Mouse (Mus musculus): ENCODE results near the gene Mfsd2a. TPM values are rescaled to one million over a fixed set of nuclear protein-coding genes. Genes with fewer than 3 reads are reported as not detected.
"Not testable (repeated sequence)": the region's sequence is repeated elsewhere in the genome, so short reads cannot be mapped to it uniquely, and the experiment has no call there.

Gene Mfsd2a
- polyA plus RNA-seq, 1 experiment from 2014 or later: 6.6 TPM

DNA sequence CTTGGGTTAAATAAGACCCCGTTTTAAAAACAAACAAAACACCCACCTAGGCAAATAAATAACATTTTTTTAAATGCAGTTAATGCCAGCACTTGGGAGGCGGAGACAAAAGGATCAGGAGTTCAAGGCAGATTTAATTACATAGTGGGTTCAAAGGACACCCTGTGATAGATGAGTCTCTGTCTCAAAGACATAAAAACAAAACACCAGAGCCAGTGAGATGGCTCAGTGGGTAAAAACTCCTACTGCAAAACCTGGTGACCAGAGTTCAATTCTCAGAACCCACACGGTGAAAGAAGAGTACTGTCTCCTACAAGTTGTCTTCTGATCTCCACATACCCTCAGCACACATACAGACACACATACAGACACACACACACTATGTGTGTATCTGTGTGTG, 31.3 kb upstream of the Mfsd2a start:
- WGBS: 68% methylated on average over 3 of the region's 3 CpGs
- H3K27me3 ChIP-seq: peaks cover 4% of the 10 kb centered on the region; the same call in 1 of the 2 replicates
- no peak for ATAC-seq (ENCODE audit: insufficient number of reproducible peaks, insufficient read depth, low FRiP score, low TSS enrichment, low read depth)
- H3K36me3 ChIP-seq: no peaks in the 10 kb centered on the region
- H3K9ac ChIP-seq: no peak overlapping the region
- H3K27ac ChIP-seq: no peak overlapping the region
- peaks cover 15% of the 10 kb centered on the region for H3K4me1 ChIP-seq
- H3K4me2 ChIP-seq: no peak overlapping the region
- no peak overlapping the region for H3K4me3 ChIP-seq
- no peaks in the 10 kb centered on the region for H3K9me3 ChIP-seq

DNA sequence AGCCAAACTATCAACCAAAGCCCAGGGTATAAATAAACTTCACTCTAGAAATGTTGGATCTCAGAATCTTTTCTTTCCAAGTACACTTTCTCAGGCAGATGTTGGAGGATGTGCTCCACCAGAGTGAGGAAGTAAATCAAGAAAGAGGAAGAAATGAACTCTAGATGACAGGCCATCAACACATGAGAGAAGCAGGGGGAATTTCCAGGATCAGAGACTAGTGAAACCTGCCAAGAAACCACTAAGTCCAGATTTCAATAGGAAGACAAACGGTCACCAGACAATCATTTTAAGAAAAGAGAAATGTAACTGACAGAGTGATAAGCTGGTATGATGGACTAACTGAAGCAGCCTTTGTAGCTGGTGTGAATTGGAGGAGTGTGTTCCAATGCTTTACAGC, 30.2 kb upstream of the Mfsd2a start:
- Histone ChIP-seq H3K9ac (no peak overlapping the region), H3K27me3 (peaks cover 4% of the 10 kb centered on the region; the same call in 1 of the 2 replicates), H3K4me2 (no peak overlapping the region), H3K9me3 (no peaks in the 10 kb centered on the region), H3K4me3 (no peak overlapping the region), H3K36me3 (no peaks in the 10 kb centered on the region), H3K27ac (no peak overlapping the region), H3K4me1 (peaks cover 7% of the 10 kb centered on the region; the same call in 1 of the 2 replicates)
- no peak for ATAC-seq (ENCODE audit: insufficient number of reproducible peaks, insufficient read depth, low FRiP score, low TSS enrichment, low read depth)
- 74% methylated on average over 1 of the region's 1 CpGs for WGBS

DNA sequence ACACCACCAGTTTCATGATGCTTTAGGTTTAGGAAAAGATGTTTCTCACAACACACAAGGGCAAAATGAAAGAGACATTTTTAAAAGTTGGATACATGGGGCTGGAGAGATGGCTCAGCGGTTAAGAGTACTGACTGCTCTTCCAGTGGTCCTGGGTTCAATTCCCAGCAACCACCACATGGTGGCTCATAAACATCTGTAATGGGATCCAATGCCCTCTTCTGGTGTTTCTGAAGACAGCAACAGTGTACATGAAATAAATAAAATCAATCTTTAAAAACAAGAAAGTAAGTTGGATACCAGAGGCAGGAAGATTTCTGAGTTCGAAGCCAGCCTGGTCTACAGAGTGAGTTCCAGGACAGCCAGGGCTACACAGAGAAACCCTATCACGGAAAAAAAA, 27.0 kb upstream of the Mfsd2a start:
- not testable (repeated sequence) for H3K9me3 ChIP-seq; H3K27ac ChIP-seq; H3K4me2 ChIP-seq; H3K4me3 ChIP-seq; H3K36me3 ChIP-seq; ATAC-seq (ENCODE audit: insufficient number of reproducible peaks, insufficient read depth, low FRiP score, low TSS enrichment, low read depth); H3K4me1 ChIP-seq; H3K9ac ChIP-seq
- WGBS: 53% methylated on average over 3 of the region's 3 CpGs
- H3K27me3 ChIP-seq: peaks cover 16% of the 10 kb centered on the region

DNA sequence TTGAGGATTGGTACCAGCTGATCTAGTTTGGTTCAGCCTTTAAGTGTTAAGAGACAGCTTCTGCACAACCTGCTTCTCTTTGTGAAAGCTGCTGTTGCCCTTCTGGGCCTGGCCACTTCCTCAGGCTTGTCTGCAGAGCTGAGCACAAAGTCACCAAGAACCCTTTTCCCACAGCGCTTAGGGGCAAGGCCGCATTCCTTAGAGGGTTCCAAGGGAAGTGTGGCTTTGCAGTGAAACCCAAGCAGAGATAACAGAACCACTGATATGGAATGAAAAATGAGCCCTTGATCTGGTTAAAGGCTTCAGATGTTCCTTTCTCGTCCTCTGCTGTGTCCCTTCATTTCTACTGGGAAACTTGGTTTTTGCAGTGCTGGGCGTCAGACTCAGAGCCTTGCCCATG, 26.4 kb upstream of the Mfsd2a start:
- Histone ChIP-seq H3K4me1 (0 out of 2 replicates have a peak, but pooled peaks cover 5% of the 10 kb centered on the region), H3K4me3 (no peak overlapping the region), H3K27ac (no peak overlapping the region), H3K9me3 (no peaks in the 10 kb centered on the region), H3K9ac (no peak overlapping the region), H3K27me3 (peaks cover 21% of the 10 kb centered on the region), H3K4me2 (no peak overlapping the region), H3K36me3 (no peaks in the 10 kb centered on the region)
- 74% methylated on average over 4 of the region's 4 CpGs for WGBS
- ATAC-seq (ENCODE audit: insufficient number of reproducible peaks, insufficient read depth, low FRiP score, low TSS enrichment, low read depth): no peak

DNA sequence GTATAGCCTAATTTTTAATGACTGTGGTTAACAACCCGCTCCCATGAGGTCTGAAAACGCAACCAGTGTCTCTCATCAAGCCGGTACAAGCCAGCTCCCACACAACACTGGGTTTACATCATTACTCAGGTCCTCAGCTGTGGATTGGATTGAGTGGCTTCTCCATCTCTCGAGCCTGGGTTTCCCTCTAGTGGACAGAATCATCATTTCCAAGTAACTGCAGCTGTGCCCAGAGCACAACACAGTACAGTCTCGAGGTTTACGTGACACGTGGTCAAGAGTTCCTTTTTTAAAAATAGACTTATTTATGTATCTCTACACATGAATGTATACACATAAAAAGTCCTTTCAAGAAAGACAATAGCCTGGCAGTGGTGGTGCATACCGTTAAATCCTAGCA, 24.1 kb upstream of the Mfsd2a start:
- no peaks in the 10 kb centered on the region for H3K9me3 ChIP-seq
- 0 out of 2 replicates have a peak, but pooled peaks cover 8% of the 10 kb centered on the region for H3K4me1 ChIP-seq
- no peak overlapping the region for H3K9ac ChIP-seq
- H3K27me3 ChIP-seq: peaks cover 29% of the 10 kb centered on the region
- H3K36me3 ChIP-seq: no peaks in the 10 kb centered on the region
- ATAC-seq (ENCODE audit: insufficient number of reproducible peaks, insufficient read depth, low FRiP score, low TSS enrichment, low read depth): 0 out of 2 replicates have a peak, but pooled peaks have one; percentile 35
- H3K4me3 ChIP-seq: no peak overlapping the region
- H3K4me2 ChIP-seq: no peak overlapping the region
- WGBS: 33% methylated on average over 8 of the region's 8 CpGs
- H3K27ac ChIP-seq: no peak overlapping the region

DNA sequence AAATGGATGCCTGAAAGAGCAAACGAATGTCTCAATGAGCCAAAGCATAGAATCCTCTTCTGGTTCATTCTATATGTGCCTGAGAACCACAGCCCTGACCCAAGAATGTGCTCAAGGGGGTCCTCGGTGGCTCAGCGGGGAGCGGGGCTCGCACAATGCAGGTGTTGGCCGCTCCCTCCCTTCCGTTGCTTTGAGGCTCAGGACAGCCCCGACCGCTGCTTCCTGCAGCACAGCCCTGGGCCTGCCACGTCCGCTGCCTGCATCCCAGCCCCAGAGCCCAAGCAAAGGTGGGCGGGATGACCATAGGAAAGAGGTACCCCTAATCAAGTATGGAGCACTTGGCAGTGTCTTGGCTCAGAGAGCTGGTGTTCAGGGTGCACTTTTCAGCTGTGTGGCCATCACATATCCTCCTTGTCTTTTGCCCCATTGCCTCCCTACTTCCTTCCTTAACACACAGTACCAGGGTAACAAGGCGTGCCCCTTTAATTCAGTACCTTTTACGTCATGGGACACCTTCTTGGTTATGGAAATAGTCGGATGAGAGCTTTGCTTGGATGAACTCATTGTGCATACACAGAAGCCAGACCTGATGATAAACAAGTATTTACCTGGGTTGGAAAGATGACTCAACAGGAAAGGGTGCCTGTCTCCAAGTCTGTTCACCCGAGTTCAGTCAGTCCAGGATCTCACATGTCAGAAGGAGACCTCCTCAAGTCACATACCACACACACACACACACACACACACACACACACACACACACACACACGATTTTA, 22.7 kb upstream of the Mfsd2a start:
- peak overlapping the region; percentile 48 for H3K4me2 ChIP-seq
- 0 out of 2 replicates have a peak overlapping the region, but pooled peaks have one; percentile 44 for H3K9ac ChIP-seq
- H3K27me3 ChIP-seq: peaks cover 29% of the 10 kb centered on the region
- H3K9me3 ChIP-seq: no peaks in the 10 kb centered on the region
- WGBS: 21% methylated on average over 17 of the region's 17 CpGs
- no peak for ATAC-seq (ENCODE audit: insufficient number of reproducible peaks, insufficient read depth, low FRiP score, low TSS enrichment, low read depth)
- no peak overlapping the region for H3K27ac ChIP-seq
- 0 out of 2 replicates have a peak, but pooled peaks cover 8% of the 10 kb centered on the region for H3K4me1 ChIP-seq
- peak overlapping the region; percentile 10; the same call in 1 of the 2 replicates for H3K4me3 ChIP-seq
- H3K36me3 ChIP-seq: no peaks in the 10 kb centered on the region

DNA sequence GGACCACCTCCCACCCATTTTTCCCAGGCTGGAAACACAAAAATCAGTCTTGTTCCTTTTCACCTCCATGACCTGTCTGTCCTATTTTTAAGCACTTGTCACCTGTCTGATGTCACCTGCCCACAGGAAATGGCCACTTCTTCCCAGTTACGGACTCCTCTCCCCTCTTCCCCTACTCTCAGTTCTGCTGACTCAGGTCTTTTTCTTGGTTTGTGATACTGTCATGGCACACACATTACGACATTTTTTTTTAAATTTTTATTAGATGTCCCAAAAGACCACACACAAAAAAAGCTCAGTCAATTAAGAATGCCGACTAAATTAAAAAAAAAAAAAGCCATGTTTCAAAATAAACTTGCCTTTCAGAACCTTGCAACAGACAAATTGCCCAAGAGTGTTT, 21.5 kb upstream of the Mfsd2a start:
- H3K4me2 ChIP-seq: no peak overlapping the region; the same call in 1 of the 2 replicates
- no peaks in the 10 kb centered on the region for H3K36me3 ChIP-seq
- ATAC-seq (ENCODE audit: insufficient number of reproducible peaks, insufficient read depth, low FRiP score, low TSS enrichment, low read depth): no peak
- H3K4me3 ChIP-seq: no peak overlapping the region
- 0 out of 2 replicates have a peak, but pooled peaks cover 8% of the 10 kb centered on the region for H3K4me1 ChIP-seq
- no peak overlapping the region for H3K9ac ChIP-seq
- peaks cover 29% of the 10 kb centered on the region for H3K27me3 ChIP-seq
- no peak overlapping the region for H3K27ac ChIP-seq
- 71% methylated on average over 3 of the region's 3 CpGs for WGBS
- no peaks in the 10 kb centered on the region for H3K9me3 ChIP-seq

DNA sequence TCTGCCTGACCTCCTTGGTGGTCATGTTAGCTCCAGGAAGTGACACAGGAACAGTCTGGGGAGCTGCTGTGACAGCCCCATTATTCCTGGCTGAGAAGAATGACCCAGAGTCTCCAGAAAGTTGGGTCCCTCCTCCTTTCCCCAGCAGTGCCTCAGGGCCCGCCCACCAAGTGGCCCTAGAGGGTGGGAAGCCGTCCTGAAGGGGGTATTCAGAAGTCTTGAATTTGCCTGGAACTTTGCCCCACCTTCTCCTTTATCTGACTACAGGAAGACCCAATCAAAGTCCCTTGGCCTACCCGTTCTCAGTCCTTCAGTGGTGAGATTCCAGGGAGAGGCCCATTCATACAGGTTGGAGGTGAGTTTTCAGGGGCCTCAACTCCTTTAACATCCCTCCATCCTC, 20.9 kb upstream of the Mfsd2a start:
- no peak overlapping the region for H3K9ac ChIP-seq
- H3K27me3 ChIP-seq: peaks cover 29% of the 10 kb centered on the region
- 0 out of 2 replicates have a peak, but pooled peaks cover 8% of the 10 kb centered on the region for H3K4me1 ChIP-seq
- no peaks in the 10 kb centered on the region for H3K9me3 ChIP-seq
- no peak overlapping the region for H3K27ac ChIP-seq
- ATAC-seq (ENCODE audit: insufficient number of reproducible peaks, insufficient read depth, low FRiP score, low TSS enrichment, low read depth): no peak
- WGBS: 38% methylated on average over 3 of the region's 3 CpGs
- H3K4me2 ChIP-seq: no peak overlapping the region
- no peaks in the 10 kb centered on the region for H3K36me3 ChIP-seq
- H3K4me3 ChIP-seq: no peak overlapping the region

DNA sequence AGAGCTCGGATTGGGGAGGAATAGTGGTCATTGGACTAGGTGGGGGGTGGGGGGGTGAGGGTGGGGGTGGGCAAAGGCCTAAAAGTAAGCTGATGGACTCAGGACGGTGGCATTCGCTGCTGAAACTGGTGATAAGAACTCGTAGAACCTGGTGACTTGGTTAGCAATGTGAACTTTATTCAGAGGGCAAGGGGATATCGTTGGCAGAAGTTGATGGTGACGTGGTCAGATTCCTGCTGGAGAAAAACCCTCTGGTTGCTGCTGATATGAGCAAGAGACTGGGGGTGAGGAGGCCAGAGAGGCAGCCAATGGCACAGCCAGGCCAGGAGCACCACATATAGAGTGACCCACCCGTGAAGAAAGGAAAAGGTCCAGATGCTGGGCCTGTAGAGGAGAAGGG, 20.2 kb upstream of the Mfsd2a start:
- H3K4me3 ChIP-seq: no peak overlapping the region
- WGBS: 85% methylated on average over 7 of the region's 7 CpGs
- H3K4me1 ChIP-seq: 0 out of 2 replicates have a peak, but pooled peaks cover 8% of the 10 kb centered on the region
- ATAC-seq (ENCODE audit: insufficient number of reproducible peaks, insufficient read depth, low FRiP score, low TSS enrichment, low read depth): no peak
- no peak overlapping the region for H3K27ac ChIP-seq
- peaks cover 29% of the 10 kb centered on the region for H3K27me3 ChIP-seq
- H3K36me3 ChIP-seq: no peaks in the 10 kb centered on the region
- no peak overlapping the region for H3K4me2 ChIP-seq
- no peaks in the 10 kb centered on the region for H3K9me3 ChIP-seq
- H3K9ac ChIP-seq: no peak overlapping the region

DNA sequence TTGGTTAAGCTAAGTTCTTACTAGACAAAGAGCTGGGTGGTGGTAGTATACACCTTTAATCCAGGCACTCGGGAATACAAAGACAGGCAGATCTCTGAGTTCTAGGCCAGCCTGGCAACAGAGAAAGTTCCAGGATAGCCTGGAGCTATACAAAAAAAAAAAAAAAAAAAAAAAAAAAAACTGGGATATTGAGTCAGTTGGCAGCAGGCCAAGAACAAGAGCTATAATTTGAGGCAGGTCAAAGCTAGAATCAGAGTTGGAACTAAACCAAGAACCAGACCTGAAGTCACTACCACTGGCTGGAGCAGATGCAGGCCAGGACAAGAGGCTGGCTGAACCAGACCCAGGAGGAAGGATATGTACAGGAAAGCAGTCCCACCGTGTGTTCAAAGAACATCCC, 19.7 kb upstream of the Mfsd2a start:
- 0 out of 2 replicates have a peak, but pooled peaks cover 8% of the 10 kb centered on the region for H3K4me1 ChIP-seq
- H3K9me3 ChIP-seq: no peaks in the 10 kb centered on the region
- H3K27me3 ChIP-seq: peaks cover 29% of the 10 kb centered on the region
- H3K36me3 ChIP-seq: no peaks in the 10 kb centered on the region
- H3K9ac ChIP-seq: no peak overlapping the region
- no peak overlapping the region for H3K27ac ChIP-seq
- no peak overlapping the region for H3K4me2 ChIP-seq
- 61% methylated on average over 2 of the region's 2 CpGs for WGBS
- H3K4me3 ChIP-seq: no peak overlapping the region
- no peak for ATAC-seq (ENCODE audit: insufficient number of reproducible peaks, insufficient read depth, low FRiP score, low TSS enrichment, low read depth)

DNA sequence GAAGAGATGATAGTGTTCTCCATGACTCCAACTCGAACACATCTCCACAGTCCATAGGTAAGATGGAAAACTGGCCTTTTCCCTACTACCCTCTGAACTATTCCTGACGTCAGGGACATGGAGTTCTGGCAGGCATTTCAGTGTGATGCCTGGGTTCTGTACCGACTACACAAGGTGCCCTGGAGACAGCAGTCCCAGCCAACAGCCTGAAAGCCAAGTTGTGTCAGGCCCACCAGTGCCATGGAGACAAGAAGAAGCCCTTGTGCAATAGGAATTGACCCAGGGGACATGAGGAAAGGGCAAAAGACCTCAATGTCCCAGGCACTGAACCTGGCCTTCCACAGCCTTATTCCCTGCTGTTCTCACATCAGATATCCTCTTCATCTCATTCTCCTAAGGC, 18.8 kb upstream of the Mfsd2a start:
- Histone ChIP-seq H3K27me3 (peaks cover 29% of the 10 kb centered on the region), H3K9ac (no peak overlapping the region), H3K9me3 (no peaks in the 10 kb centered on the region), H3K27ac (no peak overlapping the region), H3K4me1 (0 out of 2 replicates have a peak, but pooled peaks cover 8% of the 10 kb centered on the region), H3K4me2 (no peak overlapping the region), H3K36me3 (no peaks in the 10 kb centered on the region), H3K4me3 (no peak overlapping the region)
- WGBS: 83% methylated on average over 3 of the region's 3 CpGs
- ATAC-seq (ENCODE audit: insufficient number of reproducible peaks, insufficient read depth, low FRiP score, low TSS enrichment, low read depth): no peak

DNA sequence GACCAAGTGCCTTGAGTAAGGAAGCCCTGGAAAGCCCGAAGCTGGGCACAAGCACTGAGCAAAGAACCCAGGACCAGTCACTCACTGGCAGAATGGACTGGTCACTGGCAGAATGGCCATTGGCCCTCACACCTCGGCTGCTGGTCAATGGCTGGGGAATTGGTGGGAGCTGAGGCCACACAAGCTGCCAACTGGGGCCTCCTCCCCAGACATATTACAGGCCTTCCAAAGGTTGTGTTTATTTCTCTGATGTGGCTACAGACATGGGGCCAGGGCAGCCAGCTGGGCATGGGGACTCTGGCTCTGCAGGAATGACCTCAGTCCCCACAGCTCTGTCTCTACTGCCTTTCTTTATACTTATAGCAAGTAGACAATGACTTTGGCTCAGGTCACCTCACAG, 17.9 kb upstream of the Mfsd2a start:
- WGBS: 88% methylated on average over 2 of the region's 2 CpGs
- Histone ChIP-seq H3K4me1 (0 out of 2 replicates have a peak, but pooled peaks cover 8% of the 10 kb centered on the region), H3K27me3 (peaks cover 21% of the 10 kb centered on the region), H3K36me3 (no peaks in the 10 kb centered on the region), H3K4me3 (no peak overlapping the region), H3K9me3 (no peaks in the 10 kb centered on the region), H3K27ac (no peak overlapping the region), H3K4me2 (no peak overlapping the region), H3K9ac (no peak overlapping the region)
- ATAC-seq (ENCODE audit: insufficient number of reproducible peaks, insufficient read depth, low FRiP score, low TSS enrichment, low read depth): no peak

Measured in embryonic facial prominence, embryonic 13.5 days (tissue).